Mouse (Mus musculus): ENCODE measurements around the gene Pop5. TPM values are rescaled to one million over a fixed set of nuclear protein-coding genes. Genes with fewer than 3 reads are reported as not detected.

Gene Pop5
- total RNA-seq, 2 experiments from 2014 or later, result 76.3 to 85.9 TPM

- no peak for DNase-seq
Observed at GRCm38 (mm10) chr5:115214864-115215263, 20.8 kb upstream of the Pop5 start.

- DNase-seq, result no peak
Observed at GRCm38 (mm10) chr5:115215273-115216185, 20.1 kb upstream of the Pop5 start.

GRCm38 (mm10) chr5:115217998-115218397 lies 17.6 kb upstream of the Pop5 start:
- DNase-seq, result no peak

- no peak for DNase-seq
Observed at GRCm38 (mm10) chr5:115220931-115221640, 14.6 kb upstream of the Pop5 start.

GRCm38 (mm10) chr5:115222485-115222884 lies 13.2 kb upstream of the Pop5 start:
- no peak for DNase-seq

GRCm38 (mm10) chr5:115230830-115231551 lies 4.6 kb upstream of the Pop5 start:
- no peak for DNase-seq

- no peak for DNase-seq
Observed at GRCm38 (mm10) chr5:115231552-115232120, 4.0 kb upstream of the Pop5 start.

- DNase-seq, result no peak
Observed at GRCm38 (mm10) chr5:115232516-115232915, 3.1 kb upstream of the Pop5 start.

- no peak for DNase-seq
Observed at GRCm38 (mm10) chr5:115233031-115233780, 2.4 kb upstream of the Pop5 start.

GRCm38 (mm10) chr5:115234519-115234918 lies 1.1 kb upstream of the Pop5 start:
- DNase-seq, result no peak

GRCm38 (mm10) chr5:115235323-115235771 lies 289 bp upstream of the Pop5 start:
- peak; percentile 85 to 88 for DNase-seq

GRCm38 (mm10) chr5:115237803-115238728 lies 2.4 kb downstream of the Pop5 start:
- peak; percentile 95 to 97 for DNase-seq

GRCm38 (mm10) chr5:115238729-115239195 lies 3.1 kb downstream of the Pop5 start:
- peak; percentile 33 to 42 for DNase-seq

GRCm38 (mm10) chr5:115240191-115240590 lies 4.6 kb downstream of the Pop5 start:
- DNase-seq, result no peak

GRCm38 (mm10) chr5:115255472-115255871 lies 19.8 kb downstream of the Pop5 start:
- DNase-seq, result no peak

- no peak for DNase-seq
Observed at GRCm38 (mm10) chr5:115256909-115257546, 21.4 kb downstream of the Pop5 start.

GRCm38 (mm10) chr5:115260356-115260755 lies 24.7 kb downstream of the Pop5 start:
- no peak for DNase-seq

GRCm38 (mm10) chr5:115261141-115261540 lies 25.5 kb downstream of the Pop5 start:
- DNase-seq, result no peak

- no peak for DNase-seq
Observed at GRCm38 (mm10) chr5:115261880-115262279, 26.2 kb downstream of the Pop5 start.
